15 mouse cellular contexts compared by ENCODE assay signal in the genomic region with DNA sequence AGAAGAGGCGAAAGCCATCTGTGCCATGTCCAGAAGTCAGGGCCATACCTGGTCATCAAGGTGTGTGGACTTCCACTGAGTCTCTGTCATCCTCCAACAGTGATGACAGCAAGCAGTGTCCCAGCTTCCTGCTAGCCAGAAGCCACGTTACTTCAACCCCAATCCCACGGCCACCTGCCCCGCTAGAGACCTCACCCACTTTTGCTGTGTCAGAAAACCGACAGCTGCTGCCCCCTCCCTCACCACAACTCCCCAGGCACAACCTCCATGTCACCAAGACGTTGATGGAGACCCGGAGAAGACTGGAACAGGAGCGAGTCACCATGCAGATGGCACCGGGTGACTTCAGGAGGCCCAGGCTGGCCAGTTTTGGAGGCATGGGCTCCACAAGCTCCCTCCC.
"Had no signal": no experiment of that assay in that cellular context is flagged by ENCODE, and none has a peak within 500 bp of the region (broad histone marks: within the 10 kb centered on the region; RNA-seq: fewer than 3 reads in every experiment).

No protein-coding gene starts in this region.

- H3K27ac ChIP-seq: neural tube, embryonic 13.5 days; neural tube, embryonic 15.5 days; stomach, embryonic 15.5 days; stomach, postnatal 0 days had no signal

- H3K4me2 ChIP-seq: neural tube, embryonic 13.5 days; neural tube, embryonic 15.5 days; stomach, embryonic 15.5 days had no signal

- H3K4me3 ChIP-seq: neural tube, embryonic 13.5 days; neural tube, embryonic 15.5 days; stomach, embryonic 15.5 days had no signal

- H3K9ac ChIP-seq: neural tube, embryonic 13.5 days; neural tube, embryonic 15.5 days; stomach, embryonic 15.5 days had no signal

- H3K27me3 ChIP-seq: stomach, embryonic 15.5 days had no signal

- H3K9me3 ChIP-seq: neural tube, embryonic 13.5 days; neural tube, embryonic 15.5 days; stomach, embryonic 15.5 days had no signal

- DNase-seq: right cerebral cortex, adult 18-20 months; right cerebral cortex, postnatal 14 days; right cerebral cortex, postnatal 25 days; right cerebral cortex, postnatal 4 days; spleen, adult 18-20 months; thymus, adult 18-20 months; thymus, adult 2 months; thymus, postnatal 14 days; thymus, postnatal 25 days; thymus, postnatal 36 days; thymus, postnatal 4 days had no signal
